Mouse (Mus musculus): ENCODE measurements around the gene Fastkd5.

- no peak for TF ChIP-seq CTCF (IDR thresholded peaks at IDR 0.05; ENCODE audit: extremely low read depth, insufficient read depth, insufficient read length, insufficient replicate concordance)
- no peak for TF ChIP-seq POLR2A (IDR thresholded peaks at IDR 0.05; ENCODE audit: low read depth, low read length)
These were observed 43.8 kb downstream of the Fastkd5 start for GRCm38 (mm10) chr2:130586016-130586415.

All from spleen, adult 2 months (tissue).